Mouse (Mus musculus): ENCODE results near the gene Olfr730.

Olfr730 gene

GRCm38 (mm10) chr14:50188098-50188497 lies at the start of gene Olfr730:
Olfr730 (minus strand) TSS chr14:50188198.
- no peak for DNase-seq

DNA sequence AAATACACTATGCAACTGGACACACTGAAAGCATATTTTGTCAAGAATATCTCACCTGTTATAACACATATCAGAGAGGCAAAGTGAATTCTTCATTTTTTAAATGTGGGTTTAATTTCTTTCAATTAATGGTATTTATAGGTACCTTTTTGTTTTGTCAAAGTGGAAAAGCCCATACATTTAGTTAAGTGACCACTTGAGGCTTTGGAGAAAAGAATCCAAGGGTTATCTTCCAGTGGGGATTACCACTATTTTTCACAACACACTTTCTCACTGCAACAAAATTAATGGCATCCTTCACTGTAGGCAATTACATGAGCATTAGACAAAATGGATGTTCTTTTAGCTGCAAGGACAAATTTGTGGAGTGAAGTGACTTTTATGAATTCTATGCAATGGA lies 35.2 kb downstream of the Olfr730 start, which contains the start of gene Olfr729:
Gene Olfr729, minus strand, starts transcription at position 101 of the 400 bp plus-strand sequence.
- no peak for DNase-seq

GRCm38 (mm10) chr14:50142580-50142979 lies 45.4 kb downstream of the Olfr730 start, which contains the start of gene Olfr728:
Olfr728 (minus strand) TSS chr14:50142680.
- no peak for DNase-seq
